Mouse (Mus musculus) heart, embryonic 12.5 days (tissue): ENCODE measurements around the gene Ddx19b. TPM values are rescaled to one million over a fixed set of nuclear protein-coding genes. Genes with fewer than 3 reads are reported as not detected.

ENCODE experiments used
- ATAC-seq: fragments of 200-750 bp; cut with Nextera tagmentation; 2 replicates; pipeline ENCODE4 v1.8.0; 2017; ENCODE audit warnings: moderate TSS enrichment, moderate library complexity; ENCODE audit not compliant: insufficient number of reproducible peaks, low FRiP score
- H3K27ac ChIP-seq: fragments of 300-500 bp; sonication (generic); 2 replicates; pipeline ENCODE4 v1.5.1; 2016; ENCODE audit warnings: mild to moderate bottlenecking, moderate library complexity; ENCODE audit not compliant: poor library complexity, severe bottlenecking
- H3K27me3 ChIP-seq: fragments of 300-500 bp; sonication (generic); replicated peaks from 2 replicates; pipeline ENCODE4 v1.6.1; 2016; ENCODE audit warnings: mild to moderate bottlenecking, moderate library complexity
- H3K36me3 ChIP-seq: fragments of 300-500 bp; sonication (generic); 2 replicates; pipeline ENCODE4 v1.6.1; 2016; ENCODE audit warnings: mild to moderate bottlenecking, moderate library complexity
- H3K4me1 ChIP-seq: fragments of 300-500 bp; sonication (generic); replicated peaks from 2 replicates; pipeline ENCODE4 v1.6.1; 2016; ENCODE audit warnings: mild to moderate bottlenecking
- H3K4me2 ChIP-seq: fragments of 300-500 bp; sonication (generic); 2 replicates; pipeline ENCODE4 v1.6.1; 2016; ENCODE audit warnings: mild to moderate bottlenecking, moderate library complexity
- H3K4me3 ChIP-seq: fragments of 300-500 bp; sonication (generic); 2 replicates; pipeline ENCODE4 v1.5.1; 2016; ENCODE audit warnings: mild to moderate bottlenecking
- H3K9ac ChIP-seq: fragments of 300-500 bp; sonication (generic); 2 replicates; pipeline ENCODE4 v1.6.1; 2016; ENCODE audit warnings: mild to moderate bottlenecking, moderate library complexity
- H3K9me3 ChIP-seq: fragments of 300-500 bp; sonication (generic); replicated peaks from 2 replicates; pipeline ENCODE4 v1.6.1; 2016; ENCODE audit warnings: mild to moderate bottlenecking, moderate library complexity
- WGBS: fragments of 180-500 bp; shearing (Covaris S2); methylation state at CpG from one replicate; pipeline ENCODE4 v1.1.7; 2016; 5-methylcytosine and 5-hydroxymethylcytosine counted together
- polyA plus RNA-seq: library from polyadenylated mRNA; unstranded; fragments of >200 nt; fragmentation: Nextera tagmentation; extraction: Ambion mirVana; gene quantifications from 2 replicates; pipeline ENCODE4 v1.2.1, GENCODE M21; 2016

Gene Ddx19b
- polyA plus RNA-seq, 1 experiment from 2014 or later = 5.7 TPM

- Histone ChIP-seq H3K4me3 (peak overlapping the region; percentile 82), H3K9ac (peak overlapping the region; percentile 87), H3K36me3 (peaks cover 49% of the 10 kb centered on the region), H3K4me2 (peak overlapping the region; percentile 99), H3K27me3 (no peaks in the 10 kb centered on the region), H3K27ac (peak overlapping the region; percentile 84), H3K4me1 (peaks cover 36% of the 10 kb centered on the region), H3K9me3 (no peaks in the 10 kb centered on the region)
- under 1% methylated on average over 61 of the region's 63 CpGs for WGBS
- ATAC-seq = peak; percentile 53
Measured at GRCm38 (mm10) chr8:111056691-111057293, 25.2 kb upstream of the Ddx19b start.

GRCm38 (mm10) chr8:111056158-111056663 lies 24.7 kb upstream of the Ddx19b start, which contains the start of gene Exosc6:
Gene Exosc6 (plus strand): TSS chr8:111056339.
- peak within 1 kb of the TSS; percentile 87 for H3K9ac ChIP-seq
- peaks cover 31% of the 10 kb centered on the region for H3K4me1 ChIP-seq
- peaks cover 55% of the 10 kb centered on the region for H3K36me3 ChIP-seq
- under 1% methylated on average over 68 of the region's 68 CpGs for WGBS
- H3K27ac ChIP-seq = peak within 1 kb of the TSS; percentile 84
- ATAC-seq = peak; percentile 91
- no peaks in the 10 kb centered on the region for H3K9me3 ChIP-seq
- no peaks in the 10 kb centered on the region for H3K27me3 ChIP-seq
- H3K4me3 ChIP-seq = peak within 1 kb of the TSS; percentile 82
- H3K4me2 ChIP-seq = peak within 1 kb of the TSS; percentile 99

GRCm38 (mm10) chr8:111055661-111056060 lies 24.1 kb upstream of the Ddx19b start:
- Histone ChIP-seq H3K9me3 (no peaks in the 10 kb centered on the region), H3K4me1 (peaks cover 25% of the 10 kb centered on the region), H3K4me3 (no peak overlapping the region), H3K27ac (no peak overlapping the region), H3K27me3 (no peaks in the 10 kb centered on the region), H3K4me2 (no peak overlapping the region), H3K36me3 (peaks cover 59% of the 10 kb centered on the region), H3K9ac (no peak overlapping the region)
- WGBS = 65% methylated on average over 2 of the region's 2 CpGs
- ATAC-seq = no peak

- no peak for ATAC-seq
- Histone ChIP-seq H3K4me1 (peaks cover 22% of the 10 kb centered on the region), H3K27me3 (no peaks in the 10 kb centered on the region), H3K4me3 (no peak overlapping the region), H3K27ac (no peak overlapping the region), H3K4me2 (no peak overlapping the region), H3K9ac (peak overlapping the region; percentile 24; the same call in 1 of the 2 replicates), H3K9me3 (no peaks in the 10 kb centered on the region), H3K36me3 (peaks cover 64% of the 10 kb centered on the region)
- WGBS = 83% methylated on average over 17 of the region's 17 CpGs
Measured at GRCm38 (mm10) chr8:111055031-111055634, 23.6 kb upstream of the Ddx19b start.

- ATAC-seq = no peak
- WGBS = 93% methylated on average over 12 of the region's 12 CpGs
- no peak overlapping the region for H3K4me3 ChIP-seq
- peaks cover 19% of the 10 kb centered on the region for H3K4me1 ChIP-seq
- peaks cover 76% of the 10 kb centered on the region for H3K36me3 ChIP-seq
- H3K9me3 ChIP-seq = no peaks in the 10 kb centered on the region
- H3K27ac ChIP-seq = no peak overlapping the region
- H3K4me2 ChIP-seq = no peak overlapping the region
- H3K9ac ChIP-seq = no peak overlapping the region
- H3K27me3 ChIP-seq = no peaks in the 10 kb centered on the region
Measured at GRCm38 (mm10) chr8:111053827-111054518, 22.4 kb upstream of the Ddx19b start.

- Histone ChIP-seq H3K4me3 (no peak overlapping the region), H3K4me2 (no peak overlapping the region), H3K9me3 (no peaks in the 10 kb centered on the region), H3K27ac (no peak overlapping the region), H3K27me3 (no peaks in the 10 kb centered on the region), H3K36me3 (peaks cover 98% of the 10 kb centered on the region), H3K9ac (no peak overlapping the region), H3K4me1 (no peaks in the 10 kb centered on the region)
- WGBS = 93% methylated on average over 7 of the region's 7 CpGs
- ATAC-seq = no peak
Measured at GRCm38 (mm10) chr8:111049106-111049505, 17.6 kb upstream of the Ddx19b start.

GRCm38 (mm10) chr8:111048694-111049093 lies 17.1 kb upstream of the Ddx19b start:
- WGBS = 92% methylated on average over 2 of the region's 2 CpGs
- ATAC-seq = no peak

GRCm38 (mm10) chr8:111044003-111044734 lies 12.6 kb upstream of the Ddx19b start:
- WGBS = 48% methylated on average over 2 of the region's 2 CpGs
- peaks cover 96% of the 10 kb centered on the region for H3K36me3 ChIP-seq
- ATAC-seq = no peak

More at GRCm38 (mm10) chr8:111048694-111049093, 17.1 kb upstream of the Ddx19b start:
- Histone ChIP-seq H3K4me1 (no peaks in the 10 kb centered on the region), H3K9me3 (no peaks in the 10 kb centered on the region), H3K36me3 (peaks cover 97% of the 10 kb centered on the region), H3K27me3 (no peaks in the 10 kb centered on the region), H3K4me2 (no peak overlapping the region), H3K4me3 (no peak overlapping the region), H3K27ac (no peak overlapping the region), H3K9ac (no peak overlapping the region)

GRCm38 (mm10) chr8:111042546-111042945 lies 11.0 kb upstream of the Ddx19b start:
- H3K4me1 ChIP-seq = no peaks in the 10 kb centered on the region
- peaks cover 94% of the 10 kb centered on the region for H3K36me3 ChIP-seq
- no peaks in the 10 kb centered on the region for H3K9me3 ChIP-seq
- no peak overlapping the region for H3K4me3 ChIP-seq
- H3K9ac ChIP-seq = no peak overlapping the region
- ATAC-seq = no peak
- H3K27me3 ChIP-seq = no peaks in the 10 kb centered on the region
- WGBS = 97% methylated on average over 19 of the region's 19 CpGs
- H3K27ac ChIP-seq = no peak overlapping the region
- H3K4me2 ChIP-seq = no peak overlapping the region

More at GRCm38 (mm10) chr8:111044003-111044734, 12.6 kb upstream of the Ddx19b start:
- no peaks in the 10 kb centered on the region for H3K4me1 ChIP-seq
- H3K4me3 ChIP-seq = no peak overlapping the region
- H3K27ac ChIP-seq = no peak overlapping the region
- no peaks in the 10 kb centered on the region for H3K9me3 ChIP-seq
- no peak overlapping the region for H3K4me2 ChIP-seq
- H3K9ac ChIP-seq = no peak overlapping the region
- H3K27me3 ChIP-seq = no peaks in the 10 kb centered on the region

GRCm38 (mm10) chr8:111036591-111036990 lies 5.0 kb upstream of the Ddx19b start:
- Histone ChIP-seq H3K4me3 (no peak overlapping the region), H3K36me3 (peaks cover 49% of the 10 kb centered on the region), H3K27ac (no peak overlapping the region), H3K9me3 (no peaks in the 10 kb centered on the region), H3K27me3 (peaks cover 4% of the 10 kb centered on the region; the same call in 1 of the 2 replicates), H3K4me1 (peaks cover 13% of the 10 kb centered on the region), H3K4me2 (no peak overlapping the region), H3K9ac (no peak overlapping the region)
- ATAC-seq = no peak
- 94% methylated on average over 15 of the region's 15 CpGs for WGBS
